Mouse (Mus musculus) liver, adult (tissue): Measurements from ENCODE around the gene Slc20a1.

Experiments
- GATA4 ChIP-seq: IDR thresholded peaks from 2 replicates; pipeline ENCODE4 v1.6.1; 2014; ENCODE audit warnings: mild to moderate bottlenecking, low read length; ENCODE audit not compliant: insufficient replicate concordance

The Slc20a1 gene

GRCm38 (mm10) chr2:129252836-129253630 lies 54.5 kb downstream of the Slc20a1 start:
- no peak for TF ChIP-seq GATA4

- no peak for TF ChIP-seq GATA4
Observed at GRCm38 (mm10) chr2:129253631-129253970, 55.0 kb downstream of the Slc20a1 start.

GRCm38 (mm10) chr2:129254076-129254475 lies 55.5 kb downstream of the Slc20a1 start:
- TF ChIP-seq GATA4 = no peak

- no peak for TF ChIP-seq GATA4
Observed at GRCm38 (mm10) chr2:129256006-129256405, 57.4 kb downstream of the Slc20a1 start.

- no peak for TF ChIP-seq GATA4
Observed at GRCm38 (mm10) chr2:129258056-129258455, 59.5 kb downstream of the Slc20a1 start.

- TF ChIP-seq GATA4 = no peak
Observed at GRCm38 (mm10) chr2:129258475-129259211, 60.1 kb downstream of the Slc20a1 start.

GRCm38 (mm10) chr2:129260646-129261045 lies 62.1 kb downstream of the Slc20a1 start:
- TF ChIP-seq GATA4 = no peak
